Mouse (Mus musculus) lung, adult 2 months (tissue): ENCODE measurements around the gene Ints14.

Experiments
- CTCF ChIP-seq: fragments of 200-500 bp; IDR thresholded peaks from 2 replicates; pipeline ENCODE4 v1.5.1; 2011; ENCODE audit warnings: mild to moderate bottlenecking, low read length, control low read depth; ENCODE audit not compliant: insufficient read depth
- POLR2A ChIP-seq: fragments of 200-500 bp; IDR thresholded peaks from 2 replicates; pipeline ENCODE4 v1.6.1; 2011; ENCODE audit warnings: low read depth, mild to moderate bottlenecking, control low read depth, low read length, borderline replicate concordance; ENCODE audit errors: extremely low read depth

DNA sequence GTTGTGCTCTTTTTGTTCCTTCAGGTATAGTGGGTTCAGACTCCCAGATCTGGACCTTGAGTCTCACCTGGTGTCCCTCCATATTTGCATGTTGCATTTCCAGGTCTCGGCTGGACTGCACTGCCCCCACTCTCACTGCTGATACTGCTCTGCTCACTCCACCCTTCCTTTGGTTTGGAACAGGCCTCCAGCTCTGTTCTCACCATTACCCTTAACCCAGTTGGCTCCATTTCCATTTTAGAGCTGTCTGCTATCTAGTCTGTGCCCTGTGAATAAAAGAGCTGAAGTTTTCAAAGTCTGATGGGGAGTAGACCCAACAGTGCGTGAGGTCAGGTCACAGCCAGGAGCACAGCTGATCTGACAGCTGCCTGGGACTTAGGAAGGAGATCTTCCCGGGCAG lies 19.8 kb downstream of the Ints14 start:
- TF ChIP-seq CTCF (no peak), POLR2A (no peak)
